In genomic region chr15:79926856-79927416, GRCm38 (mm10) we compare ENCODE assay signal across 8 mouse cellular contexts. TPM values are rescaled to one million over a fixed set of nuclear protein-coding genes. Genes with fewer than 3 reads are reported as not detected.
DNase-seq lines count a peak whose midpoint lies in the region; ATAC-seq and TF ChIP-seq lines count a peak whose summit lies in the region.

No protein-coding gene starts in this region.

- peak overlapping the region; percentile 66 for H3K4me2 ChIP-seq in embryonic facial prominence, embryonic 14.5 days (ENCODE audit: low read depth, low read length)
- H3K4me2 ChIP-seq in limb, embryonic 12.5 days, result peak overlapping the region; percentile 76
- H3K4me2 ChIP-seq in stomach, embryonic 16.5 days (ENCODE audit: low read depth, low read length), result peak overlapping the region; percentile 90

- no peaks in the 10 kb centered on the region for H3K79me2 ChIP-seq in C2C12 (ENCODE audit: control insufficient read depth, insufficient read depth)

- H3K9me3 ChIP-seq in embryonic facial prominence, embryonic 14.5 days (ENCODE audit: control insufficient read depth, low read length), result no peaks in the 10 kb centered on the region
- no peaks in the 10 kb centered on the region for H3K9me3 ChIP-seq in limb, embryonic 12.5 days
- H3K9me3 ChIP-seq in stomach, embryonic 16.5 days (replicated peaks; ENCODE audit: control insufficient read depth, low read length), result no peaks in the 10 kb centered on the region

- no peak for TF ChIP-seq CTCF in C2C12 (IDR thresholded peaks at IDR 0.05; ENCODE audit: control insufficient read depth, insufficient read depth, insufficient read length)

- DNase-seq in heart, adult 11 months, result peak; percentile 94
- DNase-seq in heart, adult 8-10 months (ENCODE audit: low spot score), result no peak
- no peak for DNase-seq in embryonic facial prominence, embryonic 14.5 days (ENCODE audit: low spot score)
- DNase-seq in adrenal gland, adult 18-20 months (ENCODE audit: low spot score in 2 of 2), result no peak

- WGBS in embryonic facial prominence, embryonic 14.5 days, result 75% methylated on average over 11 of the region's 11 CpGs
- WGBS in limb, embryonic 12.5 days, result 69% methylated on average over 11 of the region's 11 CpGs
- 76% methylated on average over 11 of the region's 11 CpGs for WGBS in stomach, embryonic 16.5 days

- peak overlapping the region; percentile 63 for H3K9ac ChIP-seq in embryonic facial prominence, embryonic 14.5 days (ENCODE audit: low read depth, low read length)
- H3K9ac ChIP-seq in limb, embryonic 12.5 days (replicated peaks), result peak overlapping the region; percentile 60; the same call in 1 of the 2 replicates
- peak overlapping the region; percentile 76 for H3K9ac ChIP-seq in stomach, embryonic 16.5 days (ENCODE audit: low read length)

- H3K79me3 ChIP-seq in C2C12 (ENCODE audit: low read depth), result no peaks in the 10 kb centered on the region

- H3K27me3 ChIP-seq in C2C12 (ENCODE audit: control insufficient read depth, insufficient read depth, insufficient read length), result no peaks in the 10 kb centered on the region
- peaks cover 3% of the 10 kb centered on the region for H3K27me3 ChIP-seq in embryonic facial prominence, embryonic 14.5 days (replicated peaks; ENCODE audit: control insufficient read depth, insufficient read depth, low read length)
- peaks cover 31% of the 10 kb centered on the region for H3K27me3 ChIP-seq in limb, embryonic 12.5 days
- no peaks in the 10 kb centered on the region for H3K27me3 ChIP-seq in stomach, embryonic 16.5 days (ENCODE audit: control insufficient read depth, insufficient read depth, low read length)

- H3ac ChIP-seq in C2C12 (ENCODE audit: control insufficient read depth, insufficient read length, low read depth), result no peak overlapping the region

- H3K27ac ChIP-seq in embryonic facial prominence, embryonic 14.5 days (replicated peaks; ENCODE audit: low read depth, low read length), result 0 out of 2 replicates have a peak overlapping the region, but pooled peaks have one; percentile 50
- H3K27ac ChIP-seq in limb, embryonic 12.5 days, result peak overlapping the region; percentile 64
- H3K27ac ChIP-seq in stomach, embryonic 16.5 days (ENCODE audit: low read length), result peak overlapping the region; percentile 69; the same call in 1 of the 2 replicates

- H3K36me3 ChIP-seq in C2C12 (ENCODE audit: control insufficient read depth, insufficient read depth), result no peaks in the 10 kb centered on the region
- H3K36me3 ChIP-seq in embryonic facial prominence, embryonic 14.5 days (ENCODE audit: control insufficient read depth, insufficient read depth, low read length), result no peaks in the 10 kb centered on the region
- H3K36me3 ChIP-seq in limb, embryonic 12.5 days, result no peaks in the 10 kb centered on the region
- no peaks in the 10 kb centered on the region for H3K36me3 ChIP-seq in stomach, embryonic 16.5 days (ENCODE audit: control insufficient read depth, insufficient read depth, low read length)

- ATAC-seq in embryonic facial prominence, embryonic 14.5 days (ENCODE audit: low read depth), result no peak
- no peak for ATAC-seq in limb, embryonic 12.5 days (ENCODE audit: insufficient number of reproducible peaks, insufficient read depth, low FRiP score, low TSS enrichment, low read depth)
- no peak for ATAC-seq in stomach, embryonic 16.5 days (ENCODE audit: insufficient read depth, low FRiP score)
- no peak for ATAC-seq in megakaryocyte-erythroid progenitor cell, adult 5-6 weeks (replicated peaks; ENCODE audit: low FRiP score, low TSS enrichment, poor library complexity, severe bottlenecking)

- H3K4me1 ChIP-seq in embryonic facial prominence, embryonic 14.5 days (ENCODE audit: control insufficient read depth, insufficient read depth, low read length), result peaks cover 6% of the 10 kb centered on the region; the same call in 1 of the 2 replicates
- peaks cover 12% of the 10 kb centered on the region; the same call in 1 of the 2 replicates for H3K4me1 ChIP-seq in limb, embryonic 12.5 days (replicated peaks)
- peaks cover 11% of the 10 kb centered on the region for H3K4me1 ChIP-seq in stomach, embryonic 16.5 days (ENCODE audit: control insufficient read depth, insufficient read depth, low read length)

- peak overlapping the region; percentile 36 for H3K4me3 ChIP-seq in C2C12 (ENCODE audit: insufficient read depth, poor library complexity, severe bottlenecking)
- H3K4me3 ChIP-seq in embryonic facial prominence, embryonic 14.5 days (ENCODE audit: low read depth, low read length), result peak overlapping the region; percentile 51
- peak overlapping the region; percentile 58 for H3K4me3 ChIP-seq in limb, embryonic 12.5 days (replicated peaks)
- H3K4me3 ChIP-seq in stomach, embryonic 16.5 days (replicated peaks; ENCODE audit: low read length), result peak overlapping the region; percentile 65

TF ChIP-seq in C2C12, 6 proteins besides CTCF, POLR2A, EP300 and RAD21:
- no peak for TF ChIP-seq MYOD1 (IDR thresholded peaks at IDR 0.05; ENCODE audit: control insufficient read depth, insufficient read length, low read depth)
- no peak for TF ChIP-seq MYOG (IDR thresholded peaks at IDR 0.05; ENCODE audit: control insufficient read depth, extremely low read depth, insufficient read length)
- TF ChIP-seq USF1 (IDR thresholded peaks at IDR 0.05; ENCODE audit: low read depth), result no peak
- no peak for TF ChIP-seq CEBPB (IDR thresholded peaks at IDR 0.05; ENCODE audit: low read depth)
- TF ChIP-seq MAX (IDR thresholded peaks at IDR 0.05), result no peak
- TF ChIP-seq FOSL1 (IDR thresholded peaks at IDR 0.05; ENCODE audit: insufficient read depth, low read length, poor library complexity, severe bottlenecking), result no peak

RNA-seq across cellular contexts. Expression of gene Apobec3, which starts 35.5 kb away (rescaled TPM):
- 1 to 10 TPM; 7.2 to 8.4 (median 8.0) TPM for total RNA-seq in heart, adult 8-10 months (2022)
- 24.0 TPM for polyA plus RNA-seq in C2C12 (2012; fragmentation: generic; extraction: Trizol)
- 16.1 and 17.3 TPM in 2 replicates for polyA plus RNA-seq in embryonic facial prominence, embryonic 14.5 days (2014; fragmentation: Nextera tagmentation; extraction: Ambion mirVana)
- 11.0 and 11.8 TPM in 2 replicates for polyA plus RNA-seq in limb, embryonic 12.5 days (2016; fragmentation: Nextera tagmentation; extraction: Ambion mirVana)
- 31.5 and 31.9 TPM in 2 replicates for polyA plus RNA-seq in stomach, embryonic 16.5 days (2015; fragmentation: Nextera tagmentation; extraction: Ambion mirVana)
- total RNA-seq in adrenal gland, adult 18-20 months (2021), result 10 to 100 TPM; 12.8 to 13.0 TPM
- total RNA-seq in megakaryocyte-erythroid progenitor cell, adult 5-6 weeks (2014; fragmentation: Nextera tagmentation), result 243 and 293 TPM in 2 replicates
- 135 and 175 TPM in 2 replicates for total RNA-seq in megakaryocyte-erythroid progenitor cell, adult 5-6 weeks (2017)

RNA-seq across cellular contexts. Expression of gene Cbx7, which starts 44.0 kb away (rescaled TPM):
- total RNA-seq in heart, adult 8-10 months (2022), result 10 to 100 TPM; 18.7 to 28.2 (median 21.1) TPM
- polyA plus RNA-seq in C2C12 (2012; fragmentation: generic; extraction: Trizol), result 5.9 TPM
- 1.5 and 1.8 TPM in 2 replicates for polyA plus RNA-seq in embryonic facial prominence, embryonic 14.5 days (2014; fragmentation: Nextera tagmentation; extraction: Ambion mirVana)
- 2.0 and 2.5 TPM in 2 replicates for polyA plus RNA-seq in limb, embryonic 12.5 days (2016; fragmentation: Nextera tagmentation; extraction: Ambion mirVana)
- 5.7 and 6.9 TPM in 2 replicates for polyA plus RNA-seq in stomach, embryonic 16.5 days (2015; fragmentation: Nextera tagmentation; extraction: Ambion mirVana)
- total RNA-seq in adrenal gland, adult 18-20 months (2021), result 10 to 100 TPM; 20.8 to 24.7 TPM
- 6.8 and 9.9 TPM in 2 replicates for total RNA-seq in megakaryocyte-erythroid progenitor cell, adult 5-6 weeks (2014; fragmentation: Nextera tagmentation)
- total RNA-seq in megakaryocyte-erythroid progenitor cell, adult 5-6 weeks (2017), result 2.5 and 4.4 TPM in 2 replicates
